Mouse (Mus musculus) limb, embryonic 12.5 days (tissue): ENCODE results near the gene Zdhhc20. TPM values are rescaled to one million over a fixed set of nuclear protein-coding genes. Genes with fewer than 3 reads are reported as not detected.

Source experiments
- ATAC-seq: fragments of 200-750 bp; cut with Nextera tagmentation; 2 replicates; pipeline ENCODE4 v1.8.0; 2017; ENCODE audit warnings: low read depth, moderate TSS enrichment; ENCODE audit not compliant: insufficient number of reproducible peaks, insufficient read depth, low FRiP score, low TSS enrichment
- H3K27ac ChIP-seq: fragments of 300-500 bp; sonication (generic); 2 replicates; pipeline ENCODE4 v1.5.1; 2016; ENCODE audit warnings: mild to moderate bottlenecking, moderate library complexity
- H3K27me3 ChIP-seq: fragments of 300-500 bp; sonication (generic); 2 replicates; pipeline ENCODE4 v1.6.1; 2016; ENCODE audit warnings: mild to moderate bottlenecking, moderate library complexity
- H3K36me3 ChIP-seq: fragments of 300-500 bp; sonication (generic); 2 replicates; pipeline ENCODE4 v1.6.1; 2016; ENCODE audit warnings: mild to moderate bottlenecking, moderate library complexity
- H3K4me1 ChIP-seq: fragments of 300-500 bp; sonication (generic); replicated peaks from 2 replicates; pipeline ENCODE4 v1.6.1; 2016
- H3K4me2 ChIP-seq: fragments of 300-500 bp; sonication (generic); 2 replicates; pipeline ENCODE4 v1.6.1; 2016; ENCODE audit warnings: mild to moderate bottlenecking, moderate library complexity
- H3K4me3 ChIP-seq: fragments of 300-500 bp; sonication (generic); replicated peaks from 2 replicates; pipeline ENCODE4 v1.5.1; 2016; ENCODE audit warnings: mild to moderate bottlenecking
- H3K9ac ChIP-seq: fragments of 300-500 bp; sonication (generic); replicated peaks from 2 replicates; pipeline ENCODE4 v1.6.1; 2016; ENCODE audit warnings: mild to moderate bottlenecking, moderate library complexity
- H3K9me3 ChIP-seq: fragments of 300-500 bp; sonication (generic); 2 replicates; pipeline ENCODE4 v1.6.1; 2016; ENCODE audit warnings: mild to moderate bottlenecking, moderate library complexity
- WGBS: fragments of 180-500 bp; shearing (Covaris S2); methylation state at CpG from one replicate; pipeline ENCODE4 v1.1.7; 2016; 5-methylcytosine and 5-hydroxymethylcytosine counted together
- polyA plus RNA-seq: library from polyadenylated mRNA; unstranded; fragments of >200 nt; fragmentation: Nextera tagmentation; extraction: Ambion mirVana; gene quantifications from 2 replicates; pipeline ENCODE4 v1.2.1, GENCODE M21; 2016

Gene Zdhhc20
- polyA plus RNA-seq = 78.4 and 81.2 TPM in 2 replicates

- H3K9me3 ChIP-seq = 0 out of 2 replicates have a peak, but pooled peaks cover under 1% of the 10 kb centered on the region
- H3K36me3 ChIP-seq = no peaks in the 10 kb centered on the region; the same call in 1 of the 2 replicates
- peak within 1 kb of the TSS; percentile 95 for H3K9ac ChIP-seq
- peak within 1 kb of the TSS; percentile 93 for H3K4me3 ChIP-seq
- WGBS = 3% methylated on average over 63 of the region's 65 CpGs
- H3K4me2 ChIP-seq = peak within 1 kb of the TSS; percentile 60
- peaks cover 10% of the 10 kb centered on the region for H3K4me1 ChIP-seq
- H3K27ac ChIP-seq = peak within 1 kb of the TSS; percentile 89
- no peaks in the 10 kb centered on the region for H3K27me3 ChIP-seq
- ATAC-seq = peak; percentile 93
Observed at GRCm38 (mm10) chr14:57890011-57890842, at the start of gene Zdhhc20. Gene Zdhhc20 (minus strand): TSS chr14:57890276.

- Histone ChIP-seq H3K4me2 (no peak overlapping the region), H3K9me3 (no peaks in the 10 kb centered on the region), H3K36me3 (peaks cover 35% of the 10 kb centered on the region), H3K27me3 (no peaks in the 10 kb centered on the region), H3K27ac (no peak overlapping the region), H3K4me1 (no peaks in the 10 kb centered on the region), H3K4me3 (no peak overlapping the region), H3K9ac (no peak overlapping the region)
- no peak for ATAC-seq
- WGBS = 87% methylated on average over 6 of the region's 6 CpGs
Observed at GRCm38 (mm10) chr14:57937297-57937696, 47.2 kb upstream of the Zdhhc20 start.

- 96% methylated on average over 13 of the region's 13 CpGs for WGBS
- Histone ChIP-seq H3K4me3 (no peak overlapping the region), H3K4me2 (no peak overlapping the region), H3K36me3 (peaks cover 28% of the 10 kb centered on the region), H3K9me3 (no peaks in the 10 kb centered on the region), H3K4me1 (no peaks in the 10 kb centered on the region), H3K9ac (no peak overlapping the region), H3K27me3 (no peaks in the 10 kb centered on the region), H3K27ac (no peak overlapping the region)
- ATAC-seq = no peak
Observed at GRCm38 (mm10) chr14:57934666-57935065, 44.6 kb upstream of the Zdhhc20 start.

GRCm38 (mm10) chr14:57933608-57934007 lies 43.5 kb upstream of the Zdhhc20 start:
- no peak overlapping the region for H3K4me2 ChIP-seq
- no peaks in the 10 kb centered on the region for H3K9me3 ChIP-seq
- no peak overlapping the region for H3K9ac ChIP-seq
- no peak overlapping the region for H3K27ac ChIP-seq
- no peaks in the 10 kb centered on the region for H3K4me1 ChIP-seq
- no peaks in the 10 kb centered on the region for H3K27me3 ChIP-seq
- 62% methylated on average over 7 of the region's 7 CpGs for WGBS
- H3K4me3 ChIP-seq = no peak overlapping the region
- no peak for ATAC-seq
- H3K36me3 ChIP-seq = peaks cover 33% of the 10 kb centered on the region

GRCm38 (mm10) chr14:57932881-57933443 lies 42.9 kb upstream of the Zdhhc20 start:
- H3K36me3 ChIP-seq = peaks cover 29% of the 10 kb centered on the region

GRCm38 (mm10) chr14:57921428-57922131 lies 31.5 kb upstream of the Zdhhc20 start:
- WGBS = 63% methylated on average over 10 of the region's 10 CpGs
- H3K9ac ChIP-seq = no peak overlapping the region
- no peaks in the 10 kb centered on the region for H3K27me3 ChIP-seq
- H3K4me2 ChIP-seq = no peak overlapping the region
- ATAC-seq = no peak
- peaks cover 54% of the 10 kb centered on the region for H3K36me3 ChIP-seq
- H3K4me3 ChIP-seq = no peak overlapping the region
- H3K9me3 ChIP-seq = no peaks in the 10 kb centered on the region
- H3K4me1 ChIP-seq = peaks cover 5% of the 10 kb centered on the region; the same call in 1 of the 2 replicates
- peak overlapping the region; percentile 13; the same call in 1 of the 2 replicates for H3K27ac ChIP-seq

More at GRCm38 (mm10) chr14:57932881-57933443, 42.9 kb upstream of the Zdhhc20 start:
- Histone ChIP-seq H3K9ac (no peak overlapping the region), H3K4me3 (no peak overlapping the region), H3K9me3 (no peaks in the 10 kb centered on the region), H3K4me1 (no peaks in the 10 kb centered on the region), H3K27ac (no peak overlapping the region), H3K4me2 (no peak overlapping the region), H3K27me3 (no peaks in the 10 kb centered on the region)
- ATAC-seq = no peak
- 71% methylated on average over 7 of the region's 7 CpGs for WGBS

GRCm38 (mm10) chr14:57920568-57921310 lies 30.7 kb upstream of the Zdhhc20 start:
- no peak overlapping the region for H3K4me2 ChIP-seq
- H3K9me3 ChIP-seq = no peaks in the 10 kb centered on the region
- H3K4me3 ChIP-seq = no peak overlapping the region
- WGBS = 89% methylated on average over 18 of the region's 18 CpGs
- ATAC-seq = no peak
- H3K4me1 ChIP-seq = peaks cover 5% of the 10 kb centered on the region; the same call in 1 of the 2 replicates
- H3K9ac ChIP-seq = no peak overlapping the region
- H3K36me3 ChIP-seq = peaks cover 54% of the 10 kb centered on the region
- peak overlapping the region; percentile 13 for H3K27ac ChIP-seq
- no peaks in the 10 kb centered on the region for H3K27me3 ChIP-seq

- Histone ChIP-seq H3K4me1 (peaks cover 5% of the 10 kb centered on the region; the same call in 1 of the 2 replicates), H3K9ac (no peak overlapping the region), H3K4me2 (no peak overlapping the region), H3K27me3 (no peaks in the 10 kb centered on the region), H3K36me3 (peaks cover 58% of the 10 kb centered on the region), H3K4me3 (no peak overlapping the region), H3K27ac (no peak overlapping the region), H3K9me3 (no peaks in the 10 kb centered on the region)
- ATAC-seq = no peak
- 93% methylated on average over 17 of the region's 17 CpGs for WGBS
Observed at GRCm38 (mm10) chr14:57919148-57919875, 29.2 kb upstream of the Zdhhc20 start.

- H3K27ac ChIP-seq = no peak overlapping the region
- no peak overlapping the region for H3K4me2 ChIP-seq
- no peaks in the 10 kb centered on the region for H3K27me3 ChIP-seq
- no peaks in the 10 kb centered on the region for H3K4me1 ChIP-seq
- peaks cover 41% of the 10 kb centered on the region for H3K36me3 ChIP-seq
- H3K4me3 ChIP-seq = no peak overlapping the region
- H3K9me3 ChIP-seq = no peaks in the 10 kb centered on the region
- no peak for ATAC-seq
- 83% methylated on average over 6 of the region's 6 CpGs for WGBS
- H3K9ac ChIP-seq = no peak overlapping the region
Observed at GRCm38 (mm10) chr14:57915341-57915740, 25.3 kb upstream of the Zdhhc20 start.
